Mouse (Mus musculus): ENCODE data around the gene Aifm2. TPM values are rescaled to one million over a fixed set of nuclear protein-coding genes. Genes with fewer than 3 reads are reported as not detected.

The Aifm2 gene
- polyA plus RNA-seq, 1 experiment = 14.9 TPM

DNA sequence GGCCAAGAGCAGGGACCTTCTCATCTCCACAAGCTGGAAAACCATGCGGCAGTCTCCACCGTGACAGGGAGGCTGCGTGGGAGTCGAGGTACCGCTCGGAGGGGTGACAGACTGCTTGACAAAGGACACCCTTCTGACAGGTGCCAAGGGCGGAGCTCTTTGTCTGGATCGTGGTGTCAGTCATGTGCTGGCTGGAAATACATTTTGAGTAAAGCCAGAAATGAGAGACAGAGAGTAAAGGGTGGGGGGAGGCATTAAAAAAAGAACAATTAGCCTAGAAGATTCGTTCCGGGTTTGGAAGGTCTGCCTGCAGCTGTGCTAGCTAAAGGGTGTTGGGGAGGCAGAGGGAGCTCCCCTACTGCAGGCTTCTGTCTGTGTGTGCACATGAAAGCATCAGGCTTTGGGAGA lies 21.6 kb downstream of the Aifm2 start:
- H3K27ac ChIP-seq (ENCODE audit: insufficient read depth, low read length) = no peak overlapping the region
- no peaks in the 10 kb centered on the region for H3K4me1 ChIP-seq (ENCODE audit: control insufficient read depth, insufficient read depth, low read length)
- TF ChIP-seq POLR2A (IDR thresholded peaks at IDR 0.05; ENCODE audit: low read depth, low read length) (no peak), CTCF (IDR thresholded peaks at IDR 0.05; ENCODE audit: borderline replicate concordance, insufficient read depth, low read length) (no peak)
- no peak overlapping the region for H3K4me3 ChIP-seq (ENCODE audit: insufficient read depth, low read length)

DNA sequence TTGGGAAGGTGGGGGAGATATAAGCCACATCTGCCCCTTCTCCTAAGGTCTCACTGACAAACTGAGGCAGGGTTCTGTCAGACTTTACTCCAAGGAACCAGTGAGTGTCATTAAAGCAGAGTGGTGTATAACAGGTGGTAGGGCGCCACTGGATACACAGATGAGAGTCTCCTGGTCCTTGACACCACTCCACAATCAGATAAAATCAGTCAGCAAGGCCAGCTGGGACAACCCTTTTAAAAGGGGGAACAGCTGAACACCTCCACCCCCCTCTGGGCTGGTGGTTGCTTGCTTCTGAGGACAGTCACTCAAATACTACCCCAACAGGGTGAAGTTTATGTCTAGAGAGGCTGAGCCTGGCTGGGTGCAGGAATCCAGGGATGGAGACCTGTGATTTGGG lies 22.5 kb downstream of the Aifm2 start:
- Histone ChIP-seq H3K27ac (ENCODE audit: insufficient read depth, low read length) (no peak overlapping the region), H3K4me1 (ENCODE audit: control insufficient read depth, insufficient read depth, low read length) (no peaks in the 10 kb centered on the region), H3K4me3 (ENCODE audit: insufficient read depth, low read length) (no peak overlapping the region)
- TF ChIP-seq CTCF (IDR thresholded peaks at IDR 0.05; ENCODE audit: borderline replicate concordance, insufficient read depth, low read length) (no peak), POLR2A (IDR thresholded peaks at IDR 0.05; ENCODE audit: low read depth, low read length) (no peak)

DNA sequence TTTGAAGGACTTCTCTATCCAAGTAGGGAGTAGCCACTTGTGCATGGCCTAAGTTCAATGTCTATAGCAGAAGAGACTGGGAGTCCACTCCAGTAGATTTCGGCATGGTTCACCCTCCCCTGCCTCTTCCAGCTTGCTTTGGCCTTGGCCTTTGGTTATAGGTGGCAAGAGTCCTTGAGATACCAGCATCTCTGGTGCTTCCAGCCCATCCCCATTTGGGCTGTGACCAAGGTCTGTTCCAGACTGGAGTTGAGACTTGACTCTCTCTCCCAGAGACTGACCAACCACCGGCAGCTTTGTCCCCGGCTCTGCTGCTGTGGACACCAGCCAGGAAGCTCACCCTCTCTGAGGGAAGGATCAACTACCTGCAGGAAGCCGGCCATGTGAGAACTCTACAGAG lies 23.1 kb downstream of the Aifm2 start:
- TF ChIP-seq POLR2A (IDR thresholded peaks at IDR 0.05; ENCODE audit: low read depth, low read length) (no peak), CTCF (IDR thresholded peaks at IDR 0.05; ENCODE audit: borderline replicate concordance, insufficient read depth, low read length) (no peak)
- Histone ChIP-seq H3K4me1 (ENCODE audit: control insufficient read depth, insufficient read depth, low read length) (no peaks in the 10 kb centered on the region), H3K4me3 (ENCODE audit: insufficient read depth, low read length) (no peak overlapping the region), H3K27ac (ENCODE audit: insufficient read depth, low read length) (no peak overlapping the region)

DNA sequence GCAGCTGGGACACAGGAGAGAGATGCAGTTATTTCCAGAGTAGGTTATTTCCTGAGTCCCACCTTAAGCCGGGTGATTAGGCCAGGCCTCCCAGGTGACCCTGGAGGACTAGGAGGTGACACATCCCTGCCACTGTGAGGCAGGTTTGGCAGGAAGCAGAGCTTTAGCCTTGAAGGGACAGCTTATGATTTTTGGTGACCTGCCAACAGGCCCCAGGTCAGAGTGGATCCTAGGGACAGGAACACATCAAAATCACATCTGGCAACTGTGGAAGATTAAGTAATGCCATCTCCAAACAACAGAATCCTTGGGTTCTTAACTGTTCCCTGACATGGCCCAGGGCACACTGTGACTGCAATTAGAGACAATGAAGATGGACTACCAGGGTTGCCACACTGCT lies 26.2 kb downstream of the Aifm2 start:
- H3K27ac ChIP-seq (ENCODE audit: insufficient read depth, low read length) = no peak overlapping the region
- no peaks in the 10 kb centered on the region for H3K4me1 ChIP-seq (ENCODE audit: control insufficient read depth, insufficient read depth, low read length)
- no peak overlapping the region for H3K4me3 ChIP-seq (ENCODE audit: insufficient read depth, low read length)
- no peak for TF ChIP-seq CTCF (IDR thresholded peaks at IDR 0.05; ENCODE audit: borderline replicate concordance, insufficient read depth, low read length)
- no peak for TF ChIP-seq POLR2A (IDR thresholded peaks at IDR 0.05; ENCODE audit: low read depth, low read length)

DNA sequence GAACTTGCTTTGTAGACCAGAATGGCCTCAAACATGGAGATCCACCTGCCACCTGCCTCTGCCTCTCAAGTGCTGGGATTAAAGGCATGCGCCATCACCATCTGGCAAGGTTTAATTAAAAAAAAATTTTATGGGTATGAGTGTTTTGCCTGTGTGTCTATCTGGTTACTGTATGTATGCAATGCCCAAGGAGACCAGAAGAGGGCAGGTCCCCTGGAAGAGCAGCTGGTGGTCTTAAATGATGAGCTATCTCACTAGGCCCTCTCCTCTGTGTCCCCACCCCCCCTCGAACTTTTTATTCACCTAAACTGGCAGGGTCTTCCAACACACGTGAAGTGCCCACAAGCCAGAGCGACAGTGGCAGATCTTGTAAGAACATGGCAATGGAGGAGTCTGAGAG lies 26.8 kb downstream of the Aifm2 start:
- TF ChIP-seq POLR2A (IDR thresholded peaks at IDR 0.05; ENCODE audit: low read depth, low read length) (no peak), CTCF (IDR thresholded peaks at IDR 0.05; ENCODE audit: borderline replicate concordance, insufficient read depth, low read length) (no peak)
- H3K4me3 ChIP-seq (ENCODE audit: insufficient read depth, low read length) = no peak overlapping the region
- H3K4me1 ChIP-seq (ENCODE audit: control insufficient read depth, insufficient read depth, low read length) = no peaks in the 10 kb centered on the region
- H3K27ac ChIP-seq (ENCODE audit: insufficient read depth, low read length) = no peak overlapping the region

DNA sequence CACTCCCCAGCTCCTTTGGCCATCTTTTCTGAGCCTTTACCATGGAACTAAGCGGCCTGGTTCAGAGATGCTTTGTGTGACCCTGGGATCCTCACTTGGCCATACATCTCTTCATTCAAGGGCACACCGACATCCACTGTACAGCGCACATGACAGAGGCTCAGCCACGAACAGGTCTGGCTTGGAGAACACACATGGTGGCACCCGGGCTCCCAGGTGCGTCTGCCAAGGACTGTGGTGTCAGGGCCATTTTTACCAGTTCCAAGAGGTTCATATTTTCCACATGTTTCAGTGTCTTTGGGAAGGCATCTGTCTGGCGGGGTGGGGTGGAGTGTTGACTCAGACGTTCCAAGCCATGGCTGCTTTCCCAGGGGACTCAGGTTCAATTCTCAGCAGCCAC lies 27.3 kb downstream of the Aifm2 start:
- TF ChIP-seq CTCF (IDR thresholded peaks at IDR 0.05; ENCODE audit: borderline replicate concordance, insufficient read depth, low read length) (no peak), POLR2A (IDR thresholded peaks at IDR 0.05; ENCODE audit: low read depth, low read length) (no peak)
- H3K4me1 ChIP-seq (ENCODE audit: control insufficient read depth, insufficient read depth, low read length) = no peaks in the 10 kb centered on the region
- no peak overlapping the region for H3K27ac ChIP-seq (ENCODE audit: insufficient read depth, low read length)

DNA sequence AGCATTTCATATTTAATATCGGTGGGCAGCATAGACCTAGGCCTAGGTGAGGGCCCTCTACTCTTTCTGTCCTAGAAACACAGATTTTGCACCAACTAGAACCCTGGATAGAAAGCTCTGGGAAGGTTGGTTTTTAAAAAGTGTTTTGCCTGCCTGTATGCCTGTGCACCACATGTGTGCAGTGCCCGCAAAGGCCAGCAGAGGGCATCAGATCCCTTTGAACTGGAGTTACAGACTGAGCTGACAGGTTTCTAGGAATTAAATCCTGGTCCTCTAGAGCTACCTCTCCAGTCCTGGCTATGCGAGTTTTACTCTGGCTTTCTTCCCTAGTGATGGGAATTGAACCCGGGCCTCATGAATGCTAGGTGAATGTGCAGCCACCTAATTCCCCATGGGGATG lies 30.1 kb downstream of the Aifm2 start:
- Histone ChIP-seq H3K4me3 (ENCODE audit: insufficient read depth, low read length) (no peak overlapping the region), H3K4me1 (ENCODE audit: control insufficient read depth, insufficient read depth, low read length) (no peaks in the 10 kb centered on the region), H3K27ac (ENCODE audit: insufficient read depth, low read length) (no peak overlapping the region)
- TF ChIP-seq POLR2A (IDR thresholded peaks at IDR 0.05; ENCODE audit: low read depth, low read length) = no peak
- peak; percentile 47; the same call in 1 of the 2 replicates for TF ChIP-seq CTCF (IDR thresholded peaks at IDR 0.05; ENCODE audit: borderline replicate concordance, insufficient read depth, low read length)

More for the DNA sequence above, 27.3 kb downstream of the Aifm2 start:
- no peak overlapping the region for H3K4me3 ChIP-seq (ENCODE audit: insufficient read depth, low read length)

DNA sequence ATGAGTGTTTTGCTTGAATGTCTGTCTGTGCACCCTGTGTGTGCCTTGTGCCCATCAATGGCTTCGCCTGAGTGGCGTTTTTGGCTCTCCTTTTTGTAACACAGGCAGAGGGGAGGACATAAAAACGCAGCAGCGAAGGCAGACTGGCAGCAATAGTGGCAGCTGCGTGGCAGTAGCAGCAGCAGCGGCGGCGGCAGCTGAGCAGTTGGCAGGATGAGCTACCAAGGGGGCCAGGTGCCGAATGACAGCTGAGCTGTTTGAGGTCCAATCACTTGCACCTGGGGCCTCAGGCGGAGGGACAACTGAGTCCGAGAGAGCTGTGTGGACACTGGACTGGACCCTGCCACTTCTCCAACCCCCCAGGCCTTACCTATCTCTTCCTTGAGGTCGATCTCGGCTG lies 32.2 kb downstream of the Aifm2 start:
- no peak overlapping the region for H3K27ac ChIP-seq (ENCODE audit: insufficient read depth, low read length)
- no peak for TF ChIP-seq CTCF (IDR thresholded peaks at IDR 0.05; ENCODE audit: borderline replicate concordance, insufficient read depth, low read length)
- TF ChIP-seq POLR2A (IDR thresholded peaks at IDR 0.05; ENCODE audit: low read depth, low read length) = no peak
- H3K4me3 ChIP-seq (ENCODE audit: insufficient read depth, low read length) = no peak overlapping the region
- H3K4me1 ChIP-seq (ENCODE audit: control insufficient read depth, insufficient read depth, low read length) = no peaks in the 10 kb centered on the region

DNA sequence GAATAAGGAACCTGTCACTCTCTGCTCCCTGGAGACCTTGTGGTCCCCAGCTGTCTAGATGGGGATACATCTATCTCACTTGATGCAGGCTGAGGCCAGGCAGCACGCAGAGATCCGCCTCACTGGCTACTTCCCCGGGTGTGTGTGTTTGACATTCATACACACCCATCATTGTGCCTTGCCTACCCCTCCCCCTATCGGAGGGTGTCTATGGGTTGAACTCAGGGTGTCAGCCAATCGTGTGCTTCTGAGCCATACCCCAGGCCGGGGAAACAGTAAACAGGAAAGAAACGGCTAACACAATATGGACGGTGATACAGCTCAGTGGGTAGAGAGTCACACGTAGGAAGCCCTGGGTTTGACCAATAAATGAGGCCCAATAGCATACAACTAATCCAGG lies 35.0 kb downstream of the Aifm2 start:
- TF ChIP-seq POLR2A (IDR thresholded peaks at IDR 0.05; ENCODE audit: low read depth, low read length) (no peak), CTCF (IDR thresholded peaks at IDR 0.05; ENCODE audit: borderline replicate concordance, insufficient read depth, low read length) (no peak)
- Histone ChIP-seq H3K4me3 (ENCODE audit: insufficient read depth, low read length) (no peak overlapping the region), H3K27ac (ENCODE audit: insufficient read depth, low read length) (no peak overlapping the region), H3K4me1 (ENCODE audit: control insufficient read depth, insufficient read depth, low read length) (no peaks in the 10 kb centered on the region)

DNA sequence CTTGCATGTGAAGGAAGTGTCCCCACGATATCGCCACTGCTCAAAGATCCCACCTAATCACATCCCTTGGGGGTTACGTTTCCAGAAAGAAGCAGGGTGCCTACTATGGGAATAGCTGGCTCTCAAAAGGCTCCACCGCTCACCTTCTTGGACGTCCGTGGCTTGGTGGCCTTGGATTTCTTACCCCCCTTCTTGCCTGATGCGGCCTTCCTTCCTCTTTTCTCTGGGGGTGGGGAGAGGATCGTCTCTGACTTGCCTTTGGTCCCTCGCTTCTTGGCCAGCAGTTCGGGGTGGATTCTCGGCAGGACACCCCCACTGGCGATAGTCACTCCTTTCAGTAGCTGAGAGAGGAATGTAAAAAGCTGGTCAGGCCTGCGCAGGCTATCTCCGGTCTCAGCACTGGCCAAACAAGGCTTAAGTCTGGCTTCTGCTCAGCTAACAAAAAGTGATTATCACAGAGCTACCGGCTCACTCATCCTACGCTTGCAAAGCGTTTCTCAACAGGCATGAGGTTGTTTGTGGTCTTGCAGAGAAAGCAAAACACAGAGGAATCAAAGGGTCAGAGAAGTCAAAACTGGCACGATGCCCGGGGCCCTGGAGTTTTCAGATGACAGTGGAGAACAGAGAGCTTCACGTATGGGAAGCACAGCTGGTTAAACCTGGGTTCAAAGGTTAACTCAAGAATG lies 36.6 kb downstream of the Aifm2 start:
- H3K27ac ChIP-seq (ENCODE audit: insufficient read depth, low read length) = no peak overlapping the region
- TF ChIP-seq CTCF (IDR thresholded peaks at IDR 0.05; ENCODE audit: borderline replicate concordance, insufficient read depth, low read length) = no peak
- no peak overlapping the region for H3K4me3 ChIP-seq (ENCODE audit: insufficient read depth, low read length)
- H3K4me1 ChIP-seq (ENCODE audit: control insufficient read depth, insufficient read depth, low read length) = no peaks in the 10 kb centered on the region

Data from embryonic fibroblast, embryonic 13.5 days (primary cell).